Mouse (Mus musculus): ENCODE data around the gene Nr1h4. TPM values are rescaled to one million over a fixed set of nuclear protein-coding genes. Genes with fewer than 3 reads are reported as not detected.

Nr1h4 gene
- polyA plus RNA-seq, 1 experiment from 2014 or later = not detected

GRCm38 (mm10) chr10:89424217-89424616 lies 109.2 kb downstream of the Nr1h4 start:
- Histone ChIP-seq H3K4me2 (ENCODE audit: low read depth) (no peak overlapping the region), H3K9ac (ENCODE audit: low read length) (no peak overlapping the region), H3K4me3 (ENCODE audit: low read depth, low read length) (no peak overlapping the region), H3K27me3 (ENCODE audit: control insufficient read depth, insufficient read depth, low read length) (no peaks in the 10 kb centered on the region), H3K4me1 (ENCODE audit: control insufficient read depth, insufficient read depth, low read length) (no peaks in the 10 kb centered on the region), H3K36me3 (ENCODE audit: control insufficient read depth, insufficient read depth, low read length) (no peaks in the 10 kb centered on the region), H3K9me3 (ENCODE audit: control insufficient read depth, low read length) (no peaks in the 10 kb centered on the region), H3K27ac (ENCODE audit: low read depth, low read length) (no peak overlapping the region)
- 90% methylated on average over 9 of the region's 9 CpGs for WGBS
- no peak for DNase-seq (ENCODE audit: low spot score)
- no peak for ATAC-seq (ENCODE audit: insufficient read depth, low FRiP score, low TSS enrichment)

- Histone ChIP-seq H3K27ac (ENCODE audit: low read depth, low read length) (no peak overlapping the region), H3K4me2 (ENCODE audit: low read depth) (no peak overlapping the region), H3K36me3 (ENCODE audit: control insufficient read depth, insufficient read depth, low read length) (no peaks in the 10 kb centered on the region), H3K27me3 (ENCODE audit: control insufficient read depth, insufficient read depth, low read length) (no peaks in the 10 kb centered on the region), H3K9me3 (ENCODE audit: control insufficient read depth, low read length) (no peaks in the 10 kb centered on the region), H3K4me1 (ENCODE audit: control insufficient read depth, insufficient read depth, low read length) (no peaks in the 10 kb centered on the region), H3K9ac (ENCODE audit: low read length) (no peak overlapping the region), H3K4me3 (ENCODE audit: low read depth, low read length) (no peak overlapping the region)
- WGBS = 94% methylated on average over 9 of the region's 9 CpGs
- ATAC-seq (ENCODE audit: insufficient read depth, low FRiP score, low TSS enrichment) = no peak
- no peak for DNase-seq (ENCODE audit: low spot score)
Observed at GRCm38 (mm10) chr10:89423164-89423778, 110.1 kb downstream of the Nr1h4 start.

- 94% methylated on average over 8 of the region's 8 CpGs for WGBS
- Histone ChIP-seq H3K36me3 (ENCODE audit: control insufficient read depth, insufficient read depth, low read length) (no peaks in the 10 kb centered on the region), H3K9me3 (ENCODE audit: control insufficient read depth, low read length) (no peaks in the 10 kb centered on the region), H3K4me3 (ENCODE audit: low read depth, low read length) (no peak overlapping the region), H3K27me3 (ENCODE audit: control insufficient read depth, insufficient read depth, low read length) (no peaks in the 10 kb centered on the region), H3K27ac (ENCODE audit: low read depth, low read length) (no peak overlapping the region), H3K4me2 (ENCODE audit: low read depth) (no peak overlapping the region), H3K9ac (ENCODE audit: low read length) (no peak overlapping the region), H3K4me1 (ENCODE audit: control insufficient read depth, insufficient read depth, low read length) (no peaks in the 10 kb centered on the region)
- ATAC-seq (ENCODE audit: insufficient read depth, low FRiP score, low TSS enrichment) (no peak), DNase-seq (ENCODE audit: low spot score) (no peak)
Observed at GRCm38 (mm10) chr10:89422504-89423158, 110.8 kb downstream of the Nr1h4 start.

- WGBS = 93% methylated on average over 2 of the region's 2 CpGs
- no peak overlapping the region for H3K4me2 ChIP-seq (ENCODE audit: low read depth)
- no peak overlapping the region for H3K27ac ChIP-seq (ENCODE audit: low read depth, low read length)
- ATAC-seq (ENCODE audit: insufficient read depth, low FRiP score, low TSS enrichment) = no peak
- no peak overlapping the region for H3K4me3 ChIP-seq (ENCODE audit: low read depth, low read length)
- DNase-seq (ENCODE audit: low spot score) = no peak
- 0 out of 2 replicates have a peak, but pooled peaks cover 2% of the 10 kb centered on the region for H3K36me3 ChIP-seq (ENCODE audit: control insufficient read depth, insufficient read depth, low read length)
- H3K9me3 ChIP-seq (ENCODE audit: control insufficient read depth, low read length) = no peaks in the 10 kb centered on the region
- H3K9ac ChIP-seq (ENCODE audit: low read length) = no peak overlapping the region
- no peaks in the 10 kb centered on the region for H3K4me1 ChIP-seq (ENCODE audit: control insufficient read depth, insufficient read depth, low read length)
- no peaks in the 10 kb centered on the region for H3K27me3 ChIP-seq (ENCODE audit: control insufficient read depth, insufficient read depth, low read length)
Observed at GRCm38 (mm10) chr10:89417966-89418365, 115.4 kb downstream of the Nr1h4 start.

DNA sequence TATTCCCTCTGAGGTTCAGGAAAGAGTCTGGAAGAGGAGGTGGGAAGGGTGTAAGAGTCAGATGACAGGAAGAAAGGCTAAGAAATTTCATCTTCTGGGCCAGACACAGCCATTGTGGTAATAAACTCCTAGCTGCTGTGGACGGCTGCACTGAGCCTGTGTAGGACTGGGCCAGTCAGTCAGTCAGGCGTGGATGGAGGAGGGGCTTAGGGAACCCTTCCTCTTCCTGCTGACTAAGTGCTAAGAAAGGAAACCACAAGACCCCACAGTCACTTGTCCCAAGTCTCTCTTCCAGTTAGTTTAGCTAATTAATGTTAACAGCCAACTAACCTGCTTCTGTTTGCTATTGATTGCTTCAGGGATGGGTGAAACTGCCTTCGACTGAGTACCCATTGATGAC lies 117.9 kb downstream of the Nr1h4 start:
- H3K9me3 ChIP-seq (ENCODE audit: control insufficient read depth, low read length) = no peaks in the 10 kb centered on the region
- no peaks in the 10 kb centered on the region for H3K27me3 ChIP-seq (ENCODE audit: control insufficient read depth, insufficient read depth, low read length)
- no peak overlapping the region for H3K4me2 ChIP-seq (ENCODE audit: low read depth)
- no peak overlapping the region for H3K27ac ChIP-seq (ENCODE audit: low read depth, low read length)
- ATAC-seq (ENCODE audit: insufficient read depth, low FRiP score, low TSS enrichment) (no peak), DNase-seq (ENCODE audit: low spot score) (no peak)
- no peak overlapping the region for H3K9ac ChIP-seq (ENCODE audit: low read length)
- H3K4me3 ChIP-seq (ENCODE audit: low read depth, low read length) = no peak overlapping the region
- WGBS = 73% methylated on average over 3 of the region's 3 CpGs
- no peaks in the 10 kb centered on the region for H3K4me1 ChIP-seq (ENCODE audit: control insufficient read depth, insufficient read depth, low read length)
- H3K36me3 ChIP-seq (ENCODE audit: control insufficient read depth, insufficient read depth, low read length) = 0 out of 2 replicates have a peak, but pooled peaks cover 2% of the 10 kb centered on the region

DNA sequence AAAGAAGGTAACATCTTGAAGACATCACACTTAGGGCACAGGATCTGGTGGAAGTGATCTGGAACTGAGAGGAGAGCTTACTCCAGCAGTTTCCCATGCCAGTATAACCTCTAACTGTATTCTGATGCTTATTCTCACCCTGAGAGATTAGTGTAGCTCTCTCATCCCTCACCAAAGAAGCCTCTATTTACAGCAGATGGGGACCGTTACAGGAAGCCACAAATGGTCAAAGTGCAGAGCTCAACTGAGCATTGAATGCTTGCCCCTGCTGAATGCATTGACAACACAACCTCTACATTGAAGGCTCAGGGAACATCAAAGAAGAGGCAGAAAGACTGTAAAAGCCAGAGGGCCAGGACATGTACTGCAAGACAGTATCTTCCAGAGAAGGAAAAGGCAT lies 125.8 kb downstream of the Nr1h4 start:
- ATAC-seq (ENCODE audit: insufficient read depth, low FRiP score, low TSS enrichment) = no peak
- H3K4me2 ChIP-seq (ENCODE audit: low read depth) = no peak overlapping the region
- no peaks in the 10 kb centered on the region for H3K4me1 ChIP-seq (ENCODE audit: control insufficient read depth, insufficient read depth, low read length)
- H3K9ac ChIP-seq (ENCODE audit: low read length) = no peak overlapping the region
- no peaks in the 10 kb centered on the region for H3K36me3 ChIP-seq (ENCODE audit: control insufficient read depth, insufficient read depth, low read length)
- H3K4me3 ChIP-seq (ENCODE audit: low read depth, low read length) = no peak overlapping the region
- H3K27me3 ChIP-seq (ENCODE audit: control insufficient read depth, insufficient read depth, low read length) = no peaks in the 10 kb centered on the region
- no peaks in the 10 kb centered on the region for H3K9me3 ChIP-seq (ENCODE audit: control insufficient read depth, low read length)
- no peak for DNase-seq (ENCODE audit: low spot score)
- H3K27ac ChIP-seq (ENCODE audit: low read depth, low read length) = no peak overlapping the region
- WGBS = 23% methylated on average over 1 of the region's 1 CpGs

DNA sequence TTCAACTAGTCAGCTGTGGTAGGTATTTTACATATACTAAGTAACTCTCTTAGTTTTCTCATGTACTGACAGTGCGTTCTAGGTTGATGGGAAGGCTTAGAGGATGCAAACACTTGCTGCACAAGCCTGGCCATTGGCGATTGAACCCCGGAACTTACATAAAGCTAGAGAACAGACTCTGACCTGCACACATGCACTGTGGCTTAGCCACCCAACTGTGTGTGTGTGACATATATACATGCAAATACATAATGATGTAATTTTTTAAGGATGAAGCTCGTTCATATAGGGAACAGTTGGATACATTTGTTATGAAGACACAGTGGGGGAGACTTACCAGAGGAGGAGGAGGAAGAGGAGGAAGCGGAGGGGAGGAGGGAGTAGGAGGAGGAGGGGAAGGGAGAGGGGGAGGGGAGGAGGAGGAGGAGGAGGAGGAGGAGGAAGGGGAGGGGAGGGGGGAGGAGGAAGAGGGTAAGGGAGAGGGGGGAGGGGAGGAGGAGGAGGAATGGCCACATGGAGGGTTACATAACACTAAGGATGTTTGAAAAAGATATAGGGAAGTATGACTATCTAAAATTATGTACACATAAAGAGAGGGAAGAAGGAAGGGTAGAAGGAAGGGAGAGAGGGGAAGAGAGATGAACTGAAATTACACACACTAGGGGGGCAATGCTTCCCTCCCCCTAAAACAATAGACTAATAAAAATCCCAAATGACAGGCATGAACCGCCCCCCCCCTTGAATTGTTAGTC lies 126.5 kb downstream of the Nr1h4 start:
- no peak overlapping the region for H3K27ac ChIP-seq (ENCODE audit: low read depth, low read length)
- ATAC-seq (ENCODE audit: insufficient read depth, low FRiP score, low TSS enrichment) (no peak), DNase-seq (ENCODE audit: low spot score) (no peak)
- WGBS = 74% methylated on average over 5 of the region's 6 CpGs
- no peaks in the 10 kb centered on the region for H3K9me3 ChIP-seq (ENCODE audit: control insufficient read depth, low read length)
- no peak overlapping the region for H3K4me2 ChIP-seq (ENCODE audit: low read depth)
- no peaks in the 10 kb centered on the region for H3K27me3 ChIP-seq (ENCODE audit: control insufficient read depth, insufficient read depth, low read length)
- H3K4me3 ChIP-seq (ENCODE audit: low read depth, low read length) = no peak overlapping the region
- no peaks in the 10 kb centered on the region for H3K36me3 ChIP-seq (ENCODE audit: control insufficient read depth, insufficient read depth, low read length)
- no peak overlapping the region for H3K9ac ChIP-seq (ENCODE audit: low read length)
- no peaks in the 10 kb centered on the region for H3K4me1 ChIP-seq (ENCODE audit: control insufficient read depth, insufficient read depth, low read length)

GRCm38 (mm10) chr10:89404936-89405335 lies 128.4 kb downstream of the Nr1h4 start:
- Histone ChIP-seq H3K9ac (ENCODE audit: low read length) (no peak overlapping the region), H3K4me1 (ENCODE audit: control insufficient read depth, insufficient read depth, low read length) (no peaks in the 10 kb centered on the region), H3K4me3 (ENCODE audit: low read depth, low read length) (no peak overlapping the region), H3K27me3 (ENCODE audit: control insufficient read depth, insufficient read depth, low read length) (no peaks in the 10 kb centered on the region), H3K36me3 (ENCODE audit: control insufficient read depth, insufficient read depth, low read length) (no peaks in the 10 kb centered on the region), H3K4me2 (ENCODE audit: low read depth) (no peak overlapping the region), H3K9me3 (ENCODE audit: control insufficient read depth, low read length) (no peaks in the 10 kb centered on the region), H3K27ac (ENCODE audit: low read depth, low read length) (no peak overlapping the region)
- ATAC-seq (ENCODE audit: insufficient read depth, low FRiP score, low TSS enrichment) (no peak), DNase-seq (ENCODE audit: low spot score) (no peak)
- WGBS = 77% methylated on average over 4 of the region's 4 CpGs
